Mouse (Mus musculus) thymus, adult 2 months (tissue): ENCODE results near the gene Ctnnbl1. TPM values are rescaled to one million over a fixed set of nuclear protein-coding genes. Genes with fewer than 3 reads are reported as not detected.
A peak's percentile ranks its signal among the peaks of the same experiment; 100 is the strongest.

Source experiments
- DNase-seq: peaks from one replicate; pipeline ENCODE4 v3.0.0; 2021
- H3K27ac ChIP-seq: fragments of 200-500 bp; 2 replicates; pipeline ENCODE4 v1.5.1; 2012; ENCODE audit warnings: low read length, control low read depth; ENCODE audit not compliant: control insufficient read depth, insufficient read depth
- H3K27me3 ChIP-seq: fragments of 200-500 bp; 2 replicates; pipeline ENCODE4 v1.6.1; 2012; ENCODE audit warnings: mild to moderate bottlenecking, low read length, moderate library complexity, mixed read lengths; ENCODE audit not compliant: control insufficient read depth, insufficient read depth
- H3K36me3 ChIP-seq: fragments of 200-500 bp; 2 replicates; pipeline ENCODE4 v1.6.1; 2012; ENCODE audit warnings: mild to moderate bottlenecking, low read length, moderate library complexity; ENCODE audit not compliant: control insufficient read depth, insufficient read depth
- H3K4me1 ChIP-seq: fragments of 200-500 bp; replicated peaks from 2 replicates; pipeline ENCODE4 v1.6.1; 2012; ENCODE audit warnings: low read length; ENCODE audit not compliant: control insufficient read depth, insufficient read depth
- H3K4me3 ChIP-seq: fragments of 200-500 bp; 2 replicates; pipeline ENCODE4 v1.5.1; 2012; ENCODE audit warnings: mild to moderate bottlenecking, low read length, control low read depth, moderate library complexity; ENCODE audit not compliant: control insufficient read depth, insufficient read depth
- CTCF ChIP-seq: fragments of 200-500 bp; IDR thresholded peaks from 2 replicates; pipeline ENCODE4 v1.5.1; 2012; ENCODE audit warnings: mild to moderate bottlenecking, control low read depth, low read length, moderate library complexity, borderline replicate concordance; ENCODE audit not compliant: control insufficient read depth, poor library complexity, insufficient read depth; ENCODE audit errors: extremely low read depth
- POLR2A ChIP-seq: fragments of 200-500 bp; IDR thresholded peaks from 2 replicates; pipeline ENCODE4 v1.6.1; 2012; ENCODE audit warnings: mild to moderate bottlenecking, low read length, control low read depth, moderate library complexity; ENCODE audit not compliant: control insufficient read depth, poor library complexity, insufficient read depth; ENCODE audit errors: extremely low read depth
- WGBS: fragments of 180-500 bp; shearing (Covaris S2); methylation state at CpG from one replicate; pipeline ENCODE4 v1.1.7; 2018; 5-methylcytosine and 5-hydroxymethylcytosine counted together
- polyA plus RNA-seq: library from polyadenylated mRNA; depleted of rRNA; stranded (reverse); fragments of >200 nt; gene quantifications from 2 replicates; pipeline ENCODE4 v1.2.3, GENCODE M21; 2012

Ctnnbl1 gene
- polyA plus RNA-seq, 1 experiment: 68.5 TPM

DNA sequence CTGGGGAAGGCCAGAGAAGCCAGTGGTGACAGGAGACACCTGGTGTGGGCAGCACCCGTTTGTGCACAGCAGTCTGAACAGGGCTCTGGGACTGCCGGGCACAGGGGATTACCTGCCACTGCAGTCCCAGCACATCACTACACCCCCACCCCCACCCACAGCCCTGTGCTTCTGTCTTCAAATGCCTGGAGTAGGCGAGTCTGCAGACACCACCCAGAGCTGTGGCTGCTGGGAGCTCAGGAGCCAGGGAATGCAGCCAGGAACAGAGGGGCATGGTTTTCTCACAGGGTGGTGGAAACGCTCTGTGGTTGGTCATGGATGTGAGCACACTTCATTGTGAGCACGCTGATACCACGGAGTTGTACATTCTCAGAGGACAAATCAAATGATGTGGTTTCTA, 154.0 kb downstream of the Ctnnbl1 start:
- Histone ChIP-seq H3K27ac (no peak overlapping the region), H3K27me3 (no peaks in the 10 kb centered on the region), H3K36me3 (no peaks in the 10 kb centered on the region; the same call in 1 of the 2 replicates), H3K4me3 (no peak overlapping the region), H3K4me1 (no peaks in the 10 kb centered on the region)
- no peak for TF ChIP-seq CTCF
- no peak for TF ChIP-seq POLR2A
- 80% methylated on average over 6 of the region's 6 CpGs for WGBS
- no peak for DNase-seq

GRCm38 (mm10) chr2:157897131-157897530, 159.9 kb downstream of the Ctnnbl1 start:
- H3K27me3 ChIP-seq: no peaks in the 10 kb centered on the region
- H3K27ac ChIP-seq: no peak overlapping the region
- H3K36me3 ChIP-seq: no peaks in the 10 kb centered on the region
- H3K4me3 ChIP-seq: no peak overlapping the region
- 86% methylated on average over 4 of the region's 4 CpGs for WGBS
- H3K4me1 ChIP-seq: no peaks in the 10 kb centered on the region
- no peak for DNase-seq
- TF ChIP-seq CTCF: no peak

DNA sequence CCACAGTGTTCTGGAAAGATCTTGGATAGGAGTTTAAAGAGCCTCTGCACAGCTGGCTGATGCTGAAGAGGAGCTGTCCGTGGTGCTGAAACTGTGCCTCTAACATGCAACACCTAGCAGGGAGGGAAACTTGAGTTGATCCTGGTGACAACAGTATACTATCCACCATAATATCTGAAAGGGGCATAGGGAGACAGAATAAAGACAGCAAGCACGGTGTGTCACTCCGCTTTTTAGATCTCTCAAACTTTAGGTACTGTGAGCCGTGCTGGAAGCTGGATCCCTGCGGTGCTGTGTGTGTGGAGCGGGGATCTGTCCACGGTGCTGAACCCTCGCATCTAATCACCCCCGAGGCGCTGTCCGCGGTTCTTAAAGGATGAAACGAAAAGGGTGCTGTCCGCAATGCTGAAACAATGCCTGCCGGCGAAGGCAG, 176.0 kb downstream of the Ctnnbl1 start:
- WGBS: 3% methylated on average over 16 of the region's 16 CpGs
- peak; percentile 70 for DNase-seq
- Histone ChIP-seq H3K4me1 (no peaks in the 10 kb centered on the region), H3K27me3 (no peaks in the 10 kb centered on the region; the same call in 1 of the 2 replicates), H3K4me3 (no peak overlapping the region), H3K36me3 (no peaks in the 10 kb centered on the region), H3K27ac (no peak overlapping the region)
- TF ChIP-seq CTCF (0 out of 2 replicates have a peak, but pooled peaks have one; percentile 35), POLR2A (no peak)

DNA sequence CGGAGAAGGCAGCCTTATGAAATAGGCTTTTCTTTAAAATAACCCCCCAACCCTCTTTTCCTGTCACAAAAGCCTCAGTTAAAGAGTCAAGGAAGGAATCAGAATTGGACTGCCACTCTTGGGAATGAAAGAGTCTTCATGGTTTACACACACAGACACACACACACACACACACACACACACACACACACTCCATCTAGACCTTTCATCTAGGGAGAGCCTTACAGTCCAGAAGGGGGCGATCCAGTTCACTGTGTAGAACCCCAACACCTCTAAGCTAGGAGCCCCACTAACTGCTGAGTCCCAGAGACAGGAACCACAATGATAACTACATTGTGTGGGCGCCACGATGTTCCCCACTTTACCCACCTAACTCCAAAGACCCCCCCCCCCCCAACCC, 176.5 kb downstream of the Ctnnbl1 start:
- TF ChIP-seq POLR2A (no peak), CTCF (no peak)
- no peaks in the 10 kb centered on the region for H3K4me1 ChIP-seq
- no peak for DNase-seq
- H3K27ac ChIP-seq: no peak overlapping the region
- no peaks in the 10 kb centered on the region for H3K36me3 ChIP-seq
- 4% methylated on average over 4 of the region's 4 CpGs for WGBS
- H3K4me3 ChIP-seq: no peak overlapping the region
- no peaks in the 10 kb centered on the region; the same call in 1 of the 2 replicates for H3K27me3 ChIP-seq

DNA sequence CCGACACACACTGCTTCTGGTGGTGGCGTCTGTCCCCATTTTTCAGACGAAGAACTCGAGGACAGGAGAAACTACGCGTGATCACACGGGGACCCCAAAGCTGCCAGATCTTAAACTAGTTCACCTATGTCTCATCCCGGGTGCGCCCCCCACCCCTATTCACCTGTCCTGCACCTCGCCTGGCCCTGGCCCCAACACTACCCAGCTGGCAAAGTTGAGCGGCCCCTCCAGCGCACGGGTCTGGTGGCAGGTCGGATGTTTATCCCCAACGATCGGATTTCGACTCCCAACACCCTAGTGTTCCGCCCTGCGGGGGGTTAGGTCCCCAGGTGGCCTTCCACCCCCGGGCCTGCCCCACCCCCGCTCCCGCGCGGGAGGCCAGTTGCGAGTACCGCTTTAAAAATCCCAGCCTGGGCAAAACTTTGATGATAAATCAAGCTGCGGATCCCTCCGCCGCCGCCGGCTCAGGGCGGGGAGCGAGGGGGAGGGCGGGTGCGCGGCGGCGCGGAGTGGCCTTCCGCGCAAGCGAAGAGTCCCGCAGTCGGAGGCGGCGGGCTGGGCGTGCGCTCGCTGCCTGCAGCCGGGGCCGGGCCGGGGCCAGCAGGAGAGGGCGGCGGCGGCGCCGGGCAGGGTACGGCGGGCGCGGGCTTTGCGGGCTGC, 177.0 kb downstream of the Ctnnbl1 start, which contains the start of gene Vstm2l:
Gene Vstm2l (plus strand): TSS at position 549 of the 660 bp plus-strand sequence.
- H3K4me1 ChIP-seq: no peaks in the 10 kb centered on the region
- TF ChIP-seq POLR2A (no peak), CTCF (no peak)
- DNase-seq: no peak
- no peaks in the 10 kb centered on the region; the same call in 1 of the 2 replicates for H3K27me3 ChIP-seq
- no peak within 1 kb of the TSS for H3K4me3 ChIP-seq
- H3K36me3 ChIP-seq: no peaks in the 10 kb centered on the region
- WGBS: 14% methylated on average over 60 of the region's 62 CpGs
- no peak within 1 kb of the TSS for H3K27ac ChIP-seq

DNA sequence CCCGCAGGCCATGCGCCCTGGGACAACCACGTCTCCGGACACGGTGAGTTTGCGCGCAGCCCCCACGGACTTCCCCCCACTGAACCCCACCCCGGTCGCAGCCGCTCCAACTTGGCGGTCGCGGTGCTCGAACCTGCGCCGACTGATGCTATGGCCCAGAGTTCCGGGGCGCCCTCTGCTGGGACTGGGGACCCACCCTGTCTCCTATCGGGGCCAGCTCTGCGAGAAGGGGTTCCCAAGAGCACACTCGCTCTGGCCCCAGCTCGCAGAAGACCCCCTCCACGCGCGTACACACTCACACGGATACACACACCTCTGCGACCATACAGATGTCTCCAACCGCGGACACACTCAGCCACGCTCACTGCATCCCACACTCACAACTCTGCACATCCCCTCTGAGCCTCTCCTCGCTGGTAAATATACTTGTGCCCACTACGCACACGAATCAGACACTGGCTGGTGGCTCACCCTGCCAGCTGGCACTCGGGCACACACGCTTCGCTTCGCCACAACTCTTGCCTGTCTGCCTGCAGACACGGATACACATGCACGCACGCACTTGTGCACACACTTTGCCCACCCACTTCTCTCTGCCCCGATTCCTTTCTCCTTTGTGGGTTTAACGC, 177.8 kb downstream of the Ctnnbl1 start:
- TF ChIP-seq POLR2A: no peak
- no peak for TF ChIP-seq CTCF
- Histone ChIP-seq H3K27ac (no peak overlapping the region), H3K4me1 (no peaks in the 10 kb centered on the region), H3K36me3 (no peaks in the 10 kb centered on the region), H3K4me3 (no peak overlapping the region), H3K27me3 (no peaks in the 10 kb centered on the region; the same call in 1 of the 2 replicates)
- no peak for DNase-seq
- WGBS: 46% methylated on average over 42 of the region's 43 CpGs
